Mouse (Mus musculus) midbrain, postnatal 0 days (tissue): ENCODE measurements around the gene Elp4. TPM values are rescaled to one million over a fixed set of nuclear protein-coding genes. Genes with fewer than 3 reads are reported as not detected.
A peak's percentile ranks its signal among the peaks of the same experiment; 100 is the strongest.

Experiments used
- ATAC-seq: fragments of 200-750 bp; cut with Nextera tagmentation; 2 replicates; pipeline ENCODE4 v1.8.0; 2017; ENCODE audit warnings: moderate number of reproducible peaks, mild to moderate bottlenecking, moderate TSS enrichment, moderate library complexity; ENCODE audit not compliant: low FRiP score
- DNase-seq: peaks from one replicate; pipeline ENCODE4 v3.0.0-alpha.2; 2015; ENCODE audit warnings: low spot score
- H3K27ac ChIP-seq: fragments of 300-500 bp; sonication (generic); 2 replicates; pipeline ENCODE4 v1.5.1; 2014; ENCODE audit warnings: low read depth, mild to moderate bottlenecking, low read length, mixed read lengths
- H3K27me3 ChIP-seq: fragments of 300-500 bp; sonication (generic); 2 replicates; pipeline ENCODE4 v1.6.1; 2014; ENCODE audit warnings: low read length, control low read depth, mixed read lengths; ENCODE audit not compliant: insufficient read depth
- H3K36me3 ChIP-seq: fragments of 300-500 bp; sonication (generic); 2 replicates; pipeline ENCODE4 v1.6.1; 2014; ENCODE audit warnings: low read length, control low read depth, mixed read lengths; ENCODE audit not compliant: insufficient read depth
- H3K4me1 ChIP-seq: fragments of 300-500 bp; sonication (generic); 2 replicates; pipeline ENCODE4 v1.6.1; 2014; ENCODE audit warnings: mild to moderate bottlenecking, control low read depth, antibody characterized with exemption, low read length, mixed read lengths; ENCODE audit not compliant: insufficient read depth
- H3K4me2 ChIP-seq: fragments of 300-500 bp; sonication (generic); 2 replicates; pipeline ENCODE4 v1.6.1; 2014; ENCODE audit warnings: low read depth, mild to moderate bottlenecking, low read length, mixed read lengths; ENCODE audit not compliant: poor library complexity, severe bottlenecking
- H3K4me3 ChIP-seq: fragments of 300-500 bp; sonication (generic); 2 replicates; pipeline ENCODE4 v1.5.1; 2014; ENCODE audit warnings: low read depth, mild to moderate bottlenecking, low read length, moderate library complexity
- H3K9ac ChIP-seq: fragments of 300-500 bp; sonication (generic); replicated peaks from 2 replicates; pipeline ENCODE4 v1.6.1; 2014; ENCODE audit warnings: mild to moderate bottlenecking, low read length, moderate library complexity, mixed read lengths; ENCODE audit not compliant: poor library complexity, severe bottlenecking
- H3K9me3 ChIP-seq: fragments of 300-500 bp; sonication (generic); 2 replicates; pipeline ENCODE4 v1.6.1; 2016; ENCODE audit warnings: low read length, control low read depth
- CTCF ChIP-seq: IDR thresholded peaks from 2 replicates; pipeline ENCODE4 v1.5.1; 2016; ENCODE audit warnings: antibody characterized with exemption, mild to moderate bottlenecking
- WGBS: fragments of 180-500 bp; shearing (Covaris S2); extraction: QIAGEN DNeasy Blood & Tissue Kit; methylation state at CpG from one replicate; pipeline ENCODE4 v1.1.7; 2014; 5-methylcytosine and 5-hydroxymethylcytosine counted together
- polyA plus RNA-seq: library from polyadenylated mRNA; unstranded; fragments of >200 nt; fragmentation: Nextera tagmentation; extraction: Ambion mirVana; gene quantifications from 2 replicates; pipeline ENCODE4 v1.2.1, GENCODE M21; 2015
- total RNA-seq: library from RNA; depleted of rRNA; stranded (reverse); fragments of >200 nt; gene quantifications from 2 replicates; pipeline ENCODE4 v1.2.3, GENCODE M21; 2014

Elp4 gene
- total and polyA plus RNA-seq, 2 experiments from 2014 or later, result 22.3 to 29.2 TPM

- Histone ChIP-seq H3K36me3 (no peaks in the 10 kb centered on the region), H3K4me1 (no peaks in the 10 kb centered on the region), H3K9me3 (no peaks in the 10 kb centered on the region), H3K9ac (no peak overlapping the region), H3K27me3 (peaks cover 85% of the 10 kb centered on the region), H3K4me3 (no peak overlapping the region), H3K27ac (no peak overlapping the region), H3K4me2 (no peak overlapping the region)
- ATAC-seq (no peak), DNase-seq (no peak)
- 5% methylated on average over 22 of the region's 22 CpGs for WGBS
- TF ChIP-seq CTCF, result no peak
These were observed 220.5 kb downstream of the Elp4 start for GRCm38 (mm10) chr2:105683771-105684410.

GRCm38 (mm10) chr2:105682634-105683351, 221.6 kb downstream of the Elp4 start:
- Histone ChIP-seq H3K27me3 (peaks cover 83% of the 10 kb centered on the region), H3K4me2 (peak overlapping the region; percentile 10; the same call in 1 of the 2 replicates), H3K9me3 (no peaks in the 10 kb centered on the region), H3K27ac (no peak overlapping the region), H3K36me3 (no peaks in the 10 kb centered on the region), H3K9ac (no peak overlapping the region), H3K4me1 (no peaks in the 10 kb centered on the region), H3K4me3 (0 out of 2 replicates have a peak overlapping the region, but pooled peaks have one; percentile 0)
- no peak for TF ChIP-seq CTCF
- WGBS, result 5% methylated on average over 21 of the region's 21 CpGs
- DNase-seq (no peak), ATAC-seq (no peak)

DNA sequence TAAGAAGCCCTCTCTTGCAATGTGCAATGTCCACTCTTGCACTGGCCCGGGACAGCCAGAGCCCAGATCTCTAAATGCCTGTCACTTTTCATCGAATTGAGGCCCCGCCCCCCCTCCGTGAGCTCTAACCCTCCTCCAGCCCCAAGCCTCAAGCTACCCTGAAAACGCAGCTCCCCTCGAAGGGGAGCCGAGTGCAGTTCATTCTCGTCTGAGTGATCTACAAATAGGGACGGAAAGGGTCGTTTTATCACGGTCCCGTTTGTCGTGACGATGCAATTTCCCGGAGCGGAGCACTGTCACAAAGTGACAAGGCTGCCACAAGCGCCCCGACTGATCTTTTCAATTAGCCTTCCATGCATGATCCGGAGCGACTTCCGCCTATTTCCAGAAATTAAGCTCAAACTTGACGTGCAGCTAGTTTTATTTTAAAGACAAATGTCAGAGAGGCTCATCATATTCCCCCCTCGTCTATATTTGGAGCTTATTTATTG, 222.3 kb downstream of the Elp4 start:
- no peaks in the 10 kb centered on the region for H3K36me3 ChIP-seq
- 0 out of 2 replicates have a peak overlapping the region, but pooled peaks have one; percentile 0 for H3K4me3 ChIP-seq
- no peak for TF ChIP-seq CTCF
- H3K4me1 ChIP-seq, result no peaks in the 10 kb centered on the region
- under 1% methylated on average over 23 of the region's 23 CpGs for WGBS
- H3K9ac ChIP-seq, result 0 out of 2 replicates have a peak overlapping the region, but pooled peaks have one; percentile 4
- H3K27ac ChIP-seq, result no peak overlapping the region
- DNase-seq, result peak; percentile 70
- peak overlapping the region; percentile 26; the same call in 1 of the 2 replicates for H3K4me2 ChIP-seq
- H3K9me3 ChIP-seq, result no peaks in the 10 kb centered on the region
- H3K27me3 ChIP-seq, result peaks cover 83% of the 10 kb centered on the region
- ATAC-seq, result no peak

- H3K9me3 ChIP-seq, result no peaks in the 10 kb centered on the region
- peak overlapping the region; percentile 6; the same call in 1 of the 2 replicates for H3K4me3 ChIP-seq
- H3K36me3 ChIP-seq, result no peaks in the 10 kb centered on the region
- no peak overlapping the region for H3K9ac ChIP-seq
- H3K4me2 ChIP-seq, result peak overlapping the region; percentile 29
- 4% methylated on average over 30 of the region's 30 CpGs for WGBS
- no peak overlapping the region for H3K27ac ChIP-seq
- H3K4me1 ChIP-seq, result no peaks in the 10 kb centered on the region
- peak; percentile 72 for DNase-seq
- H3K27me3 ChIP-seq, result peaks cover 84% of the 10 kb centered on the region
- TF ChIP-seq CTCF, result no peak
- ATAC-seq, result no peak
These were observed 223.2 kb downstream of the Elp4 start for GRCm38 (mm10) chr2:105680999-105681710.

DNA sequence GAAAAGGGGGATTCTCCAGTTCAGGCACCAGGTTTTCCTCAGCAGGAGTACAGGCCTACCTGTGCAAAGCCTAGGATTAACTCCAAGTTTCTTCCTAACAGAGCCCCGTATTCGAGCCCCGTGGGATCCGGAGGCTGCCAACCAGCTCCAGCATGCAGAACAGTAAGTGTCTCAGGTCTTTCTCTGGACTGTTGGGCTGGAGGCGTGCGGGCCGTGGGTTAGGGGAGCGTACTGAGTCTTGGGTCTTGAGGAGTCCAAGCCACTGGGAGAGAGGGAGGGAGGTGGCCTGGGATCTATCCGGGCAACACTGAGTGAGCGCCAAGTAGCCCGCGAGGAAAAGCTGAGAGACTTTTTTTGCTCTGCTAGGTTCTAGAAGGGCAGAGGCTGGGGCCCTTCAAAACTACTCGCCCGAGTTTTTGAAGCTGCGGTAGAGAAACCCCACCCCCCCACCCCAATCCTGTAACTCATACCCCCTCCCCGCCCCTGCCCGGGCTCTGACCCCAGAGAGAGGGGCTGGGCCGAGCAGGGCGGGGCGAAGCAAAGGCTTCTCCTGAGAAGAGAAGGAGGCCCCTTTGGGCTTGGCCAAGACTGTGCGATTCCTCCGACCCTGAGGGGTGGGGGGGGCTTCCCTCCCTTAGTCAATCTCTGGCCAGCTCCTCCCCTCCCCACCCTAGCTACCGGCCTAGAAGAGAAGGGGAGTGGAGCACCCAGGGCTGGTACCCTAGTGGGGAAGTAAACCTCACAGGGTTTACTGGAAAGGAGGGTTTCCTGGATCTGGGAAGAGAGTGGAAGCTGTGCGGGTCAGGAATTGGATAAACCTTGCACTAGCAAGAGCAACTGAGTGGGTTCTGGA, 224.0 kb downstream of the Elp4 start:
- ATAC-seq, result 0 out of 2 replicates have a peak, but pooled peaks have one; percentile 20
- H3K36me3 ChIP-seq, result no peaks in the 10 kb centered on the region
- no peak overlapping the region for H3K27ac ChIP-seq
- H3K4me2 ChIP-seq, result peak overlapping the region; percentile 29
- H3K4me1 ChIP-seq, result no peaks in the 10 kb centered on the region
- H3K4me3 ChIP-seq, result no peak overlapping the region; the same call in 1 of the 2 replicates
- no peak for TF ChIP-seq CTCF
- H3K9me3 ChIP-seq, result no peaks in the 10 kb centered on the region
- H3K27me3 ChIP-seq, result peaks cover 84% of the 10 kb centered on the region
- WGBS, result 3% methylated on average over 24 of the region's 24 CpGs
- DNase-seq, result peak; percentile 74
- no peak overlapping the region for H3K9ac ChIP-seq
